In the genomic region with DNA sequence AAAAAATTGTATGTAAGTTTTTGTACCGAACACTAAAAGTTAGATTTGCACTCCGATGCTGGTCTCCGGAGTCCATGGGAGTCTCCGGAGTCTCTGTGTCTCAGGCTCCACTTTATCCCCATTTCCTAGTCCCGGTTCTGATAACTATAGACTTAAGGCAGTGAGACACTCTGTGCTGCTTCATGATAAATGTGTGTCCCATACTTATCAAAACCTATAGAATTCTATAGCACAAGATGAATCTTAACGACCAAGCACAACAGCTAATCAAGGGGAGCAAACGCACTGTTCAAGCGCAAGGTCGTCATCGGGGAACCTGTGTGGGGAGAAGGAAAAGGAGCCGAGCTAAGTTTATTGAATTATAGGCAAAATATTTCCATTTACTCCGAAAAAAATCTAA, we compare ENCODE assay signal across 13 mouse cellular contexts.
DNase-seq lines count a peak whose midpoint lies in the region; ATAC-seq and TF ChIP-seq lines count a peak whose summit lies in the region.
"Had no signal": no experiment of that assay in that cellular context is flagged by ENCODE, and none has a peak within 500 bp of the region (broad histone marks: within the 10 kb centered on the region; RNA-seq: fewer than 3 reads in every experiment).

No protein-coding gene starts in this region.

- DNase-seq in heart, postnatal 0 days (ENCODE audit: low spot score), result no peak
- DNase-seq in heart, postnatal 4 days, result no peak
- DNase-seq in lung, postnatal 0 days (ENCODE audit: low spot score), result no peak
- no peak for DNase-seq in lung, postnatal 14 days
- no peak for DNase-seq in intestine, embryonic 14.5 days (ENCODE audit: low spot score)
- DNase-seq in adrenal gland, postnatal 14 days, result no peak
- DNase-seq in Muller cell, postnatal 12 days (ENCODE audit: inconsistent ontology term), result no peak
- DNase-seq: cerebellum, adult 2 months; kidney, adult 8-10 months; thymus, postnatal 14 days had no signal

- H3K9ac ChIP-seq in heart, postnatal 0 days (replicated peaks; ENCODE audit: low read depth, low read length), result no peak overlapping the region
- no peak overlapping the region for H3K9ac ChIP-seq in lung, postnatal 0 days (replicated peaks; ENCODE audit: low read depth)
- H3K9ac ChIP-seq in intestine, embryonic 14.5 days (ENCODE audit: low read length), result no peak overlapping the region
- H3K9ac ChIP-seq in stomach, embryonic 15.5 days, result no peak overlapping the region
- H3K9ac ChIP-seq: midbrain, embryonic 13.5 days had no signal

- no peak overlapping the region for H3K27ac ChIP-seq in heart, postnatal 0 days (ENCODE audit: low read depth)
- H3K27ac ChIP-seq in lung, postnatal 0 days (ENCODE audit: low read length), result peak overlapping the region; percentile 66
- H3K27ac ChIP-seq in intestine, embryonic 14.5 days (ENCODE audit: low read depth), result no peak overlapping the region
- H3K27ac ChIP-seq in stomach, embryonic 15.5 days, result no peak overlapping the region
- H3K27ac ChIP-seq: left cerebral cortex, adult 2 months; midbrain, embryonic 13.5 days had no signal

- 36% methylated on average over 12 of the region's 12 CpGs for WGBS in heart, postnatal 0 days
- whole genome bisulfite sequencing in lung, postnatal 0 days, result 48% methylated on average over 12 of the region's 12 CpGs
- 43% methylated on average over 12 of the region's 12 CpGs for WGBS in intestine, embryonic 14.5 days
- 33% methylated on average over 12 of the region's 12 CpGs for WGBS in stomach, embryonic 15.5 days

- peak overlapping the region; percentile 22 for H3K4me3 ChIP-seq in heart, postnatal 0 days (ENCODE audit: low read depth, low read length)
- H3K4me3 ChIP-seq in lung, postnatal 0 days (ENCODE audit: low read depth, low read length), result no peak overlapping the region
- no peak overlapping the region for H3K4me3 ChIP-seq in intestine, embryonic 14.5 days (ENCODE audit: low read depth, low read length)
- H3K4me3 ChIP-seq in stomach, embryonic 15.5 days (replicated peaks), result peak overlapping the region; percentile 9; the same call in 1 of the 2 replicates
- H3K4me3 ChIP-seq: left cerebral cortex, adult 2 months; midbrain, embryonic 13.5 days had no signal

- no peak for ATAC-seq in heart, postnatal 0 days (ENCODE audit: insufficient read depth, low read depth)
- ATAC-seq in lung, postnatal 0 days, result no peak
- ATAC-seq in intestine, embryonic 14.5 days (replicated peaks; ENCODE audit: low FRiP score, low TSS enrichment, low read depth), result no peak
- no peak for ATAC-seq in stomach, embryonic 15.5 days (ENCODE audit: insufficient read depth, low FRiP score, low read depth)
- ATAC-seq: midbrain, embryonic 13.5 days had no signal

- no peak for TF ChIP-seq CTCF in heart, postnatal 0 days (IDR thresholded peaks at IDR 0.05; ENCODE audit: low read depth)
- no peak for TF ChIP-seq CTCF in lung, postnatal 0 days (IDR thresholded peaks at IDR 0.05)

- H3K9me3 ChIP-seq in heart, postnatal 0 days (replicated peaks; ENCODE audit: control insufficient read depth, low read length), result 0 out of 2 replicates have a peak, but pooled peaks cover 4% of the 10 kb centered on the region
- no peaks in the 10 kb centered on the region for H3K9me3 ChIP-seq in lung, postnatal 0 days (ENCODE audit: low read length)
- H3K9me3 ChIP-seq in intestine, embryonic 14.5 days (ENCODE audit: control insufficient read depth, low read length), result no peaks in the 10 kb centered on the region
- no peaks in the 10 kb centered on the region for H3K9me3 ChIP-seq in stomach, embryonic 15.5 days

- H3K36me3 ChIP-seq in heart, postnatal 0 days (replicated peaks; ENCODE audit: control insufficient read depth, insufficient read depth, low read length), result no peaks in the 10 kb centered on the region
- no peaks in the 10 kb centered on the region for H3K36me3 ChIP-seq in lung, postnatal 0 days (ENCODE audit: insufficient read depth, low read length)
- no peaks in the 10 kb centered on the region for H3K36me3 ChIP-seq in intestine, embryonic 14.5 days (ENCODE audit: control insufficient read depth, insufficient read depth, low read length)
- H3K36me3 ChIP-seq in stomach, embryonic 15.5 days, result no peaks in the 10 kb centered on the region

- peak overlapping the region; percentile 52 for H3K4me2 ChIP-seq in heart, postnatal 0 days (ENCODE audit: low read depth, low read length)
- H3K4me2 ChIP-seq in lung, postnatal 0 days (replicated peaks; ENCODE audit: low read depth, low read length), result no peak overlapping the region; the same call in 1 of the 2 replicates
- peak overlapping the region; percentile 20 for H3K4me2 ChIP-seq in intestine, embryonic 14.5 days (ENCODE audit: low read length)
- peak overlapping the region; percentile 41; the same call in 1 of the 2 replicates for H3K4me2 ChIP-seq in stomach, embryonic 15.5 days
- H3K4me2 ChIP-seq: midbrain, embryonic 13.5 days had no signal

- peaks cover 12% of the 10 kb centered on the region; the same call in 1 of the 2 replicates for H3K27me3 ChIP-seq in heart, postnatal 0 days (ENCODE audit: control insufficient read depth, insufficient read depth, low read length)
- H3K27me3 ChIP-seq in lung, postnatal 0 days (replicated peaks; ENCODE audit: insufficient read depth, low read length), result no peaks in the 10 kb centered on the region
- peaks cover 25% of the 10 kb centered on the region for H3K27me3 ChIP-seq in intestine, embryonic 14.5 days (replicated peaks; ENCODE audit: control insufficient read depth, insufficient read depth, low read length)
- H3K27me3 ChIP-seq in stomach, embryonic 15.5 days (replicated peaks), result peaks cover 5% of the 10 kb centered on the region

- TF ChIP-seq EP300 in heart, postnatal 0 days (IDR thresholded peaks at IDR 0.05; ENCODE audit: low read depth), result no peak
- TF ChIP-seq EP300 in lung, postnatal 0 days (IDR thresholded peaks at IDR 0.05), result 0 out of 2 replicates have a peak, but pooled peaks have one; percentile 2

- no peaks in the 10 kb centered on the region for H3K4me1 ChIP-seq in heart, postnatal 0 days (ENCODE audit: control insufficient read depth, insufficient read depth)
- H3K4me1 ChIP-seq in lung, postnatal 0 days (ENCODE audit: insufficient read depth, low read depth, low read length), result no peaks in the 10 kb centered on the region
- H3K4me1 ChIP-seq in intestine, embryonic 14.5 days (replicated peaks; ENCODE audit: control insufficient read depth, insufficient read depth, low read length), result no peaks in the 10 kb centered on the region
- no peaks in the 10 kb centered on the region for H3K4me1 ChIP-seq in stomach, embryonic 15.5 days

Comparison
In these comparisons a context has a peak if more than half of its experiments do, and no peak if none do; other contexts are left out.
1. H3K4me3 ChIP-seq: peak in heart, postnatal 0 days (single experiment) and stomach, embryonic 15.5 days (single experiment); none in lung, postnatal 0 days (single experiment) and intestine, embryonic 14.5 days (single experiment).